In genomic region chr1:119551651-119552050, GRCm38 (mm10) we compare ENCODE assay signal across 28 mouse cellular contexts. TPM values are rescaled to one million over a fixed set of nuclear protein-coding genes. Genes with fewer than 3 reads are reported as not detected.
DNase-seq lines count a peak whose midpoint lies in the region; ATAC-seq and TF ChIP-seq lines count a peak whose summit lies in the region.
"Had no signal": no experiment of that assay in that cellular context is flagged by ENCODE, and none has a peak within 500 bp of the region (broad histone marks: within the 10 kb centered on the region; RNA-seq: fewer than 3 reads in every experiment).

No protein-coding gene starts in this region.

- no peak for TF ChIP-seq CTCF in liver, postnatal 0 days (IDR thresholded peaks at IDR 0.05; ENCODE audit: low read depth)

- no peak overlapping the region for H3K9ac ChIP-seq in kidney, embryonic 14.5 days (ENCODE audit: low read depth, low read length)
- H3K9ac ChIP-seq in kidney, embryonic 15.5 days = no peak overlapping the region
- H3K9ac ChIP-seq in limb, embryonic 11.5 days (ENCODE audit: low read length) = no peak overlapping the region
- H3K9ac ChIP-seq in liver, postnatal 0 days (replicated peaks) = no peak overlapping the region
- H3K9ac ChIP-seq: forebrain, embryonic 13.5 days; heart, embryonic 15.5 days; hindbrain, embryonic 13.5 days had no signal

- no peaks in the 10 kb centered on the region for H3K4me1 ChIP-seq in kidney, embryonic 14.5 days (ENCODE audit: control insufficient read depth, insufficient read depth, low read length)
- H3K4me1 ChIP-seq in kidney, embryonic 15.5 days = no peaks in the 10 kb centered on the region
- no peaks in the 10 kb centered on the region for H3K4me1 ChIP-seq in limb, embryonic 11.5 days (ENCODE audit: control insufficient read depth, insufficient read depth, low read length)
- H3K4me1 ChIP-seq in limb, embryonic 10.5 days = no peaks in the 10 kb centered on the region
- no peaks in the 10 kb centered on the region for H3K4me1 ChIP-seq in liver, postnatal 0 days (ENCODE audit: insufficient read depth)
- H3K4me1 ChIP-seq: forebrain, embryonic 10.5 days; forebrain, embryonic 13.5 days; heart, embryonic 15.5 days; hindbrain, embryonic 10.5 days; hindbrain, embryonic 13.5 days had no signal

- DNase-seq in kidney, adult 11 months = peak; percentile 48
- peak; percentile 84 for DNase-seq in kidney, adult 9 months
- DNase-seq in limb, embryonic 11.5 days (ENCODE audit: low spot score) = peak; percentile 10
- no peak for DNase-seq in limb, embryonic 10.5 days (ENCODE audit: low spot score)
- no peak for DNase-seq in liver, postnatal 0 days
- no peak for DNase-seq in liver
- DNase-seq: adrenal gland, postnatal 10 days; adrenal gland, postnatal 36 days; B cell, adult 2 months; cerebellum, adult 18-20 months; cerebellum, adult 9-10 months; cerebellum, postnatal 14 days; gastrocnemius, postnatal 10 days; gastrocnemius, postnatal 36 days; heart, postnatal 10 days; heart, postnatal 36 days had no signal

- WGBS in kidney, embryonic 14.5 days = 95% methylated on average over 1 of the region's 1 CpGs
- 93% methylated on average over 1 of the region's 1 CpGs for WGBS in kidney, embryonic 15.5 days
- 91% methylated on average over 1 of the region's 1 CpGs for WGBS in limb, embryonic 11.5 days
- 94% methylated on average over 1 of the region's 1 CpGs for WGBS in limb, embryonic 10.5 days
- WGBS in liver, postnatal 0 days (ENCODE audit: insufficient replicate concordance) = 86% methylated on average over 1 of the region's 1 CpGs

- ATAC-seq in kidney, embryonic 14.5 days (ENCODE audit: low FRiP score, low TSS enrichment) = no peak
- ATAC-seq in kidney, embryonic 15.5 days (replicated peaks; ENCODE audit: low FRiP score) = no peak
- no peak for ATAC-seq in limb, embryonic 11.5 days (ENCODE audit: insufficient number of reproducible peaks, low FRiP score, low TSS enrichment, low read depth)
- peak; percentile 25; the same call in 1 of the 2 replicates for ATAC-seq in liver, postnatal 0 days
- ATAC-seq: forebrain, embryonic 13.5 days; forebrain, embryonic 16.5 days; Patski had no signal

- no peak for TF ChIP-seq EP300 in liver, postnatal 0 days (IDR thresholded peaks at IDR 0.05; ENCODE audit: low read depth)

- no peaks in the 10 kb centered on the region for H3K9me3 ChIP-seq in kidney, embryonic 14.5 days (ENCODE audit: control insufficient read depth, low read length)
- H3K9me3 ChIP-seq in kidney, embryonic 15.5 days (replicated peaks) = no peaks in the 10 kb centered on the region
- H3K9me3 ChIP-seq in limb, embryonic 11.5 days (ENCODE audit: control insufficient read depth, low read length) = no peaks in the 10 kb centered on the region
- no peaks in the 10 kb centered on the region for H3K9me3 ChIP-seq in limb, embryonic 10.5 days (replicated peaks)
- H3K9me3 ChIP-seq in liver, postnatal 0 days (ENCODE audit: low read length) = no peaks in the 10 kb centered on the region
- H3K9me3 ChIP-seq: forebrain, embryonic 10.5 days; forebrain, embryonic 13.5 days; G1E; heart, embryonic 15.5 days; hindbrain, embryonic 10.5 days; hindbrain, embryonic 13.5 days had no signal

- H3K4me2 ChIP-seq in kidney, embryonic 14.5 days (replicated peaks; ENCODE audit: low read depth, low read length) = no peak overlapping the region
- no peak overlapping the region for H3K4me2 ChIP-seq in kidney, embryonic 15.5 days
- H3K4me2 ChIP-seq in limb, embryonic 11.5 days (ENCODE audit: low read depth, severe bottlenecking) = no peak overlapping the region
- no peak overlapping the region for H3K4me2 ChIP-seq in liver, postnatal 0 days (ENCODE audit: low read depth, low read length)
- H3K4me2 ChIP-seq: forebrain, embryonic 13.5 days; heart, embryonic 11.5 days; heart, embryonic 15.5 days; hindbrain, embryonic 13.5 days had no signal

- no peaks in the 10 kb centered on the region for H3K27me3 ChIP-seq in kidney, embryonic 14.5 days (ENCODE audit: control insufficient read depth, insufficient read depth, low read length)
- H3K27me3 ChIP-seq in kidney, embryonic 15.5 days = no peaks in the 10 kb centered on the region
- no peaks in the 10 kb centered on the region for H3K27me3 ChIP-seq in limb, embryonic 11.5 days (ENCODE audit: control insufficient read depth, insufficient read depth, low read length)
- no peaks in the 10 kb centered on the region for H3K27me3 ChIP-seq in limb, embryonic 10.5 days (ENCODE audit: low read depth, poor library complexity, severe bottlenecking)
- no peaks in the 10 kb centered on the region for H3K27me3 ChIP-seq in liver, postnatal 0 days (ENCODE audit: insufficient read depth, low read length)
- H3K27me3 ChIP-seq: CH12.LX; forebrain, embryonic 13.5 days; heart, embryonic 15.5 days; hindbrain, embryonic 13.5 days; Patski had no signal

- H3K4me3 ChIP-seq in kidney, embryonic 14.5 days (ENCODE audit: low read length) = no peak overlapping the region
- H3K4me3 ChIP-seq in kidney, embryonic 15.5 days (replicated peaks) = no peak overlapping the region
- no peak overlapping the region for H3K4me3 ChIP-seq in limb, embryonic 11.5 days (ENCODE audit: low read depth, low read length)
- no peak overlapping the region for H3K4me3 ChIP-seq in limb, embryonic 10.5 days
- H3K4me3 ChIP-seq in liver, postnatal 0 days (ENCODE audit: low read depth, low read length) = no peak overlapping the region
- H3K4me3 ChIP-seq: forebrain, embryonic 10.5 days; forebrain, embryonic 13.5 days; heart, embryonic 15.5 days; hindbrain, embryonic 10.5 days; hindbrain, embryonic 13.5 days had no signal

- no peak overlapping the region for H3K27ac ChIP-seq in kidney, embryonic 14.5 days (ENCODE audit: low read depth, low read length)
- no peak overlapping the region for H3K27ac ChIP-seq in kidney, embryonic 15.5 days
- no peak overlapping the region for H3K27ac ChIP-seq in limb, embryonic 11.5 days (replicated peaks; ENCODE audit: low read depth, low read length)
- H3K27ac ChIP-seq in limb, embryonic 10.5 days = no peak overlapping the region
- H3K27ac ChIP-seq in liver, postnatal 0 days (ENCODE audit: low read depth) = no peak overlapping the region
- H3K27ac ChIP-seq: forebrain, embryonic 10.5 days; forebrain, embryonic 13.5 days; heart, embryonic 15.5 days; hindbrain, embryonic 10.5 days; hindbrain, embryonic 13.5 days had no signal

- H3K36me3 ChIP-seq in kidney, embryonic 14.5 days (ENCODE audit: control insufficient read depth, insufficient read depth, low read length) = peaks cover 49% of the 10 kb centered on the region
- peaks cover 80% of the 10 kb centered on the region for H3K36me3 ChIP-seq in kidney, embryonic 15.5 days
- H3K36me3 ChIP-seq in limb, embryonic 11.5 days (ENCODE audit: control insufficient read depth, insufficient read depth, low read length) = no peaks in the 10 kb centered on the region; the same call in 1 of the 2 replicates
- H3K36me3 ChIP-seq in limb, embryonic 10.5 days = peaks cover 42% of the 10 kb centered on the region
- no peaks in the 10 kb centered on the region for H3K36me3 ChIP-seq in liver, postnatal 0 days (replicated peaks; ENCODE audit: insufficient read depth, low read length)
- H3K36me3 ChIP-seq: heart, embryonic 15.5 days had no signal

RNA-seq across cellular contexts. Expression of gene Tmem185b, which starts 25.7 kb away (rescaled TPM):
- polyA plus RNA-seq in kidney, embryonic 14.5 days (2014; fragmentation: Nextera tagmentation; extraction: Ambion mirVana) = 23.8 and 28.4 TPM in 2 replicates
- 29.8 and 31.4 TPM in 2 replicates for polyA plus RNA-seq in kidney, embryonic 15.5 days (2015; fragmentation: Nextera tagmentation; extraction: Ambion mirVana)
- polyA plus RNA-seq in limb, embryonic 11.5 days (2014; fragmentation: Nextera tagmentation; extraction: Ambion mirVana) = 21.1 and 24.2 TPM in 2 replicates
- polyA plus RNA-seq in limb, embryonic 10.5 days (2016; fragmentation: Nextera tagmentation; extraction: Ambion mirVana) = 20.7 and 20.9 TPM in 2 replicates
- 11.0 and 12.7 TPM in 2 replicates for polyA plus RNA-seq in liver, postnatal 0 days (2015; fragmentation: Nextera tagmentation; extraction: Ambion mirVana)

RNA-seq across cellular contexts. Expression of gene Ralb, which starts 47.1 kb away (rescaled TPM):
- polyA plus RNA-seq in kidney, embryonic 14.5 days (2014; fragmentation: Nextera tagmentation; extraction: Ambion mirVana) = 84.7 and 123 TPM in 2 replicates
- 151 and 155 TPM in 2 replicates for polyA plus RNA-seq in kidney, embryonic 15.5 days (2015; fragmentation: Nextera tagmentation; extraction: Ambion mirVana)
- polyA plus RNA-seq in limb, embryonic 11.5 days (2014; fragmentation: Nextera tagmentation; extraction: Ambion mirVana) = 85.5 and 91.0 TPM in 2 replicates
- polyA plus RNA-seq in limb, embryonic 10.5 days (2016; fragmentation: Nextera tagmentation; extraction: Ambion mirVana) = 106 and 112 TPM in 2 replicates
- polyA plus RNA-seq in liver, postnatal 0 days (2015; fragmentation: Nextera tagmentation; extraction: Ambion mirVana) = 30.9 and 31.8 TPM in 2 replicates

Comparison
In these comparisons a context has a peak if more than half of its experiments do, and no peak if none do; other contexts are left out.
1. DNase-seq: peak in kidney, adult 11 months (single experiment), kidney, adult 9 months (single experiment) and limb, embryonic 11.5 days (single experiment); none in limb, embryonic 10.5 days (single experiment), liver, postnatal 0 days (single experiment) and liver (single experiment).